Mouse (Mus musculus) retina, embryonic 14.5 days (tissue): Measurements from ENCODE around the gene Hoxa13.
A peak's percentile ranks its signal among the peaks of the same experiment; 100 is the strongest.

Experiments
- DNase-seq: peaks from one replicate; pipeline ENCODE4 v3.0.0-alpha.2; 2015; ENCODE audit warnings: low spot score

The Hoxa13 gene

GRCm38 (mm10) chr6:52211170-52211935 lies 49.3 kb downstream of the Hoxa13 start:
- DNase-seq, result peak; percentile 90

GRCm38 (mm10) chr6:52209685-52210046 lies 51.0 kb downstream of the Hoxa13 start:
- no peak for DNase-seq

- DNase-seq, result no peak
These were observed 51.6 kb downstream of the Hoxa13 start for GRCm38 (mm10) chr6:52208868-52209684.

GRCm38 (mm10) chr6:52208072-52208867 lies 52.4 kb downstream of the Hoxa13 start, which contains the start of gene Hoxa6:
Hoxa6 (minus strand) TSS chr6:52208722.
- no peak for DNase-seq
